Mouse (Mus musculus) retina, embryonic 14.5 days (tissue): ENCODE data around the gene Nfic.

Experiments
- DNase-seq: peaks from one replicate; pipeline ENCODE4 v3.0.0-alpha.2; 2015; ENCODE audit warnings: low spot score

Nfic gene

GRCm38 (mm10) chr10:81455181-81455895, at the start of gene Nfic:
Nfic (minus strand) TSS chr10:81455635.
- no peak for DNase-seq

- peak; percentile 85 for DNase-seq
These were observed 47.2 kb upstream of the Nfic start for GRCm38 (mm10) chr10:81502658-81503057.

GRCm38 (mm10) chr10:81501863-81502262, 46.4 kb upstream of the Nfic start:
- DNase-seq = no peak

- DNase-seq = no peak
These were observed 44.6 kb upstream of the Nfic start, which contains the start of gene S1pr4 for GRCm38 (mm10) chr10:81500032-81500431. S1pr4 (minus strand) TSS chr10:81500132.

- no peak for DNase-seq
These were observed 43.9 kb upstream of the Nfic start for GRCm38 (mm10) chr10:81499250-81499901.

GRCm38 (mm10) chr10:81498316-81499249, 43.1 kb upstream of the Nfic start:
- no peak for DNase-seq

- DNase-seq = no peak
These were observed 42.2 kb upstream of the Nfic start for GRCm38 (mm10) chr10:81497401-81498270.

GRCm38 (mm10) chr10:81496969-81497368, 41.5 kb upstream of the Nfic start:
- DNase-seq = no peak

- DNase-seq = peak; percentile 98
These were observed 40.9 kb upstream of the Nfic start, which contains the start of gene Ncln for GRCm38 (mm10) chr10:81496264-81496901. Ncln (minus strand) TSS chr10:81496392.

GRCm38 (mm10) chr10:81495616-81496263, 40.3 kb upstream of the Nfic start:
- DNase-seq = no peak

GRCm38 (mm10) chr10:81495151-81495550, 39.7 kb upstream of the Nfic start:
- DNase-seq = no peak

- DNase-seq = no peak
These were observed 39.0 kb upstream of the Nfic start for GRCm38 (mm10) chr10:81494260-81495041.

- no peak for DNase-seq
These were observed 38.3 kb upstream of the Nfic start for GRCm38 (mm10) chr10:81493601-81494220.

- DNase-seq = no peak
These were observed 37.3 kb upstream of the Nfic start for GRCm38 (mm10) chr10:81492606-81493240.

- no peak for DNase-seq
These were observed 35.6 kb upstream of the Nfic start for GRCm38 (mm10) chr10:81491018-81491417.

GRCm38 (mm10) chr10:81489941-81490340, 34.5 kb upstream of the Nfic start:
- no peak for DNase-seq

- no peak for DNase-seq
These were observed 32.6 kb upstream of the Nfic start for GRCm38 (mm10) chr10:81488081-81488480.

- DNase-seq = no peak
These were observed 31.1 kb upstream of the Nfic start for GRCm38 (mm10) chr10:81486496-81486895.
